Mouse (Mus musculus) forebrain, embryonic 12.5 days (tissue): ENCODE results near the gene Cyb561. TPM values are rescaled to one million over a fixed set of nuclear protein-coding genes. Genes with fewer than 3 reads are reported as not detected.

Experiments used
- ATAC-seq: fragments of 200-750 bp; cut with Nextera tagmentation; 2 replicates; pipeline ENCODE4 v1.8.0; 2017; ENCODE audit warnings: moderate TSS enrichment; ENCODE audit not compliant: low FRiP score
- H3K27ac ChIP-seq: fragments of 300-500 bp; sonication (generic); 2 replicates; pipeline ENCODE4 v1.5.1; 2016; ENCODE audit warnings: mild to moderate bottlenecking
- H3K27me3 ChIP-seq: fragments of 300-500 bp; sonication (generic); 2 replicates; pipeline ENCODE4 v1.6.1; 2016; ENCODE audit warnings: mild to moderate bottlenecking
- H3K36me3 ChIP-seq: fragments of 300-500 bp; sonication (generic); replicated peaks from 2 replicates; pipeline ENCODE4 v1.6.1; 2016; ENCODE audit warnings: mild to moderate bottlenecking
- H3K4me1 ChIP-seq: fragments of 300-500 bp; sonication (generic); 2 replicates; pipeline ENCODE4 v1.6.1; 2016
- H3K4me2 ChIP-seq: fragments of 300-500 bp; sonication (generic); 2 replicates; pipeline ENCODE4 v1.6.1; 2016; ENCODE audit warnings: mild to moderate bottlenecking, moderate library complexity
- H3K4me3 ChIP-seq: fragments of 300-500 bp; sonication (generic); replicated peaks from 2 replicates; pipeline ENCODE4 v1.5.1; 2016; ENCODE audit warnings: mild to moderate bottlenecking
- H3K9ac ChIP-seq: fragments of 300-500 bp; sonication (generic); 2 replicates; pipeline ENCODE4 v1.6.1; 2016; ENCODE audit warnings: mild to moderate bottlenecking
- H3K9me3 ChIP-seq: fragments of 300-500 bp; sonication (generic); 2 replicates; pipeline ENCODE4 v1.6.1; 2016
- WGBS: fragments of 180-500 bp; shearing (Covaris S2); methylation state at CpG from one replicate; pipeline ENCODE4 v1.1.7; 2016; 5-methylcytosine and 5-hydroxymethylcytosine counted together
- polyA plus RNA-seq: library from polyadenylated mRNA; unstranded; fragments of >200 nt; fragmentation: Nextera tagmentation; extraction: Ambion mirVana; gene quantifications from 2 replicates; pipeline ENCODE4 v1.2.1, GENCODE M21; 2016

Cyb561 gene
- polyA plus RNA-seq, 1 experiment from 2014 or later, result 13.2 TPM

DNA sequence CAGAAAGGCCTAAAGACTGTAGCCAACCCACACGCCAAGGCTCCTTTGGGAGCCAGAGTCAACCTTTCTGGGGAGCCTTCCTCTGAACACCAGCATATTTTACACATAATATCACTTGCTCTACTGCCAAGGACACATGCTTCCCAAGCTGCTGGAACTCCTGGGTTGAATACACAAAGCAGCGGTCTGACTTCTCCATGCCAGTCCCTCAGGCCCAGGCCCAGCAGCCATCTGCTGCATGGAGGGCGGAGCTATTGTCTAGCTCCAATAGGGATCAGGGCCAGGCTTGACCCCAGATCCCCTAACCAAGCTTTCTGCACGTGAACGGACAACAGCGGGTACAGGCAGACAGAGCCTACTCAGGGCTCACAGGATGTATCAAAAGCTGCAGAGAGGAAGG lies 18.3 kb downstream of the Cyb561 start:
- no peak overlapping the region for H3K9ac ChIP-seq
- no peaks in the 10 kb centered on the region for H3K9me3 ChIP-seq
- WGBS, result 44% methylated on average over 6 of the region's 6 CpGs
- no peak overlapping the region for H3K4me2 ChIP-seq
- peaks cover 18% of the 10 kb centered on the region for H3K4me1 ChIP-seq
- H3K36me3 ChIP-seq, result 0 out of 2 replicates have a peak, but pooled peaks cover 11% of the 10 kb centered on the region
- no peaks in the 10 kb centered on the region for H3K27me3 ChIP-seq
- ATAC-seq, result 0 out of 2 replicates have a peak, but pooled peaks have one; percentile 49
- H3K27ac ChIP-seq, result 0 out of 2 replicates have a peak overlapping the region, but pooled peaks have one; percentile 5
- no peak overlapping the region for H3K4me3 ChIP-seq

DNA sequence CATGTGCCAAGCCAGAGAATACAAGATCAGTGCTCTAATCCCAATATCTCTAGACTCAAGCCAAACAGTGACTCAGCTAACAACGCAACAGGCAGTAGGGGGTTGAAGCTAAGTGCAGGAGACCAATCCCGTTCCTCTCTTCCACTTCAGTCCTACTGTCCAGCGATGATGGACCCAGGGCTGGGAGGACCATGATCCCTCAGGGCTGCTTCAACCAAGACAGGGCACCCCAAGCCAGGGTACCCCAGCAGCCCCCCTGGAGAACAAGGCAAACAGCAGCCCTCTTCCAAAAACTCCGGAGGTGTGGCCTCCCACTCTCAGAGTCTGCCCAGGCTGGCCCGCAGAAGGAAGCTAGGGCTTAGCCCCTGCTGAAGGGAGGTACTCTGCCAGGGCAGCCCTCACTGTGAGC lies 18.8 kb downstream of the Cyb561 start:
- 77% methylated on average over 5 of the region's 5 CpGs for WGBS
- H3K27ac ChIP-seq, result 0 out of 2 replicates have a peak overlapping the region, but pooled peaks have one; percentile 5

DNA sequence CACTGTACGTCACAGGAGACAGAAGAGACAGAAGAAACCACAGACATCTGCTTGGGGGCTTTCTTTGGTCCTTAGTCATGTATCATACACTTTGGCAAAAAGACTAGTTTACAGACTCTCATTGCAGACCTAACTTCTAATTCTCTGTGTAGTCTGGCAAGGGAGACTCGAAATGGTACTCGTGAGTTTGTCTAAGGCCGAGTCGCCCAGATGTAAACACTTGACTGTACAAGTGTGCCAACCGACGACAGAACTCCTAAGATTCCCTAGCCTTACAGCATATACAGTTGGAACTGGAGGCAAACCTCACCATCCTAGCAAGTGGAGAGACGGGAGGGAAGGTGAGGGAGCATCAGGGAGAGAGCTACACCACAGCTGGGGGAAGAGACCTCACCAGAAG lies 19.4 kb downstream of the Cyb561 start:
- peaks cover 17% of the 10 kb centered on the region for H3K4me1 ChIP-seq

More for the DNA sequence above, 18.8 kb downstream of the Cyb561 start:
- Histone ChIP-seq H3K36me3 (0 out of 2 replicates have a peak, but pooled peaks cover 11% of the 10 kb centered on the region), H3K27me3 (no peaks in the 10 kb centered on the region), H3K4me2 (no peak overlapping the region), H3K9ac (no peak overlapping the region), H3K9me3 (no peaks in the 10 kb centered on the region), H3K4me3 (no peak overlapping the region), H3K4me1 (peaks cover 18% of the 10 kb centered on the region)
- 0 out of 2 replicates have a peak, but pooled peaks have one; percentile 27 for ATAC-seq

DNA sequence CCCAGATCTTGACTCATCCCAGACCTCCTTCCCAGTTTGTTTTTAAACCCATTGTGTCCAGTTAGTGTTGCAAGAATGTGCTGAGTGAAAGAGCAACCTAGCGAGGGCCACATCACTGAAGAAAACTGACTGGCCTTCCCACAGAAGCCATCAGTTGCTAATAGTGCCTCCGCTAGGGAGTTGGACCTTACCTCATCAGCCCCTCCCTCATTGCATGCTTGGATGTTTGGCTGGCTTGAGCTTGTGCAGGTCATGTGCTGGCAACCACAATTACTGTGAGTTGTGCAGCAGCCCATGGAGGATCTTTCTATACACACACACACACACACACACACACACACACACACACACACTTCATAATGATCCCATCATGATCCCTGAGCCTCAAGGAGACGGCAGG lies 21.8 kb downstream of the Cyb561 start:
- no peak for ATAC-seq
- Histone ChIP-seq H3K27me3 (no peaks in the 10 kb centered on the region), H3K4me3 (no peak overlapping the region), H3K36me3 (0 out of 2 replicates have a peak, but pooled peaks cover 11% of the 10 kb centered on the region), H3K9ac (no peak overlapping the region), H3K4me2 (no peak overlapping the region), H3K9me3 (no peaks in the 10 kb centered on the region), H3K4me1 (peaks cover 20% of the 10 kb centered on the region), H3K27ac (no peak overlapping the region)
- WGBS, result 80% methylated on average over 3 of the region's 3 CpGs

More for the DNA sequence above, 19.4 kb downstream of the Cyb561 start:
- Histone ChIP-seq H3K4me2 (no peak overlapping the region), H3K9me3 (no peaks in the 10 kb centered on the region), H3K27me3 (no peaks in the 10 kb centered on the region), H3K36me3 (0 out of 2 replicates have a peak, but pooled peaks cover 11% of the 10 kb centered on the region), H3K9ac (no peak overlapping the region), H3K4me3 (no peak overlapping the region), H3K27ac (no peak overlapping the region)
- 91% methylated on average over 8 of the region's 8 CpGs for WGBS
- ATAC-seq, result no peak

DNA sequence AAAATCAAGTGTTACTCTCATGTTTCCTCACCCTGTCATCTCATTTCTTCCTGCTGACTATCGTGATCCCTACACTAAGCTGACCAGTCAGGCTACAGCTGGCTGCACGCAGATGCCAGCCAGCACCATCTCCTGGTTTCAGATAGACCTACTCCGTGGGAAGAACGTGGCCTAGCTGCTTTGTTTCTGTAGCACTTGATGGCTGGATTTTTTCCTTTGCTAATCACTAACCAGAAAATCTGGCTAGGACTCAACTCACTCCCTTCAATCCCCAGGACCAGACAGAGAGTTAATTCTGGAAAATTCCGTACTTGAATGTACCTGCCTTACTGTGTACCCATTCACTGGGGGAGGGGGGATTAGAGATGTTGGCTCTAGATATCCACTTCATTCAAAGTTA lies 25.0 kb downstream of the Cyb561 start:
- no peaks in the 10 kb centered on the region for H3K9me3 ChIP-seq

DNA sequence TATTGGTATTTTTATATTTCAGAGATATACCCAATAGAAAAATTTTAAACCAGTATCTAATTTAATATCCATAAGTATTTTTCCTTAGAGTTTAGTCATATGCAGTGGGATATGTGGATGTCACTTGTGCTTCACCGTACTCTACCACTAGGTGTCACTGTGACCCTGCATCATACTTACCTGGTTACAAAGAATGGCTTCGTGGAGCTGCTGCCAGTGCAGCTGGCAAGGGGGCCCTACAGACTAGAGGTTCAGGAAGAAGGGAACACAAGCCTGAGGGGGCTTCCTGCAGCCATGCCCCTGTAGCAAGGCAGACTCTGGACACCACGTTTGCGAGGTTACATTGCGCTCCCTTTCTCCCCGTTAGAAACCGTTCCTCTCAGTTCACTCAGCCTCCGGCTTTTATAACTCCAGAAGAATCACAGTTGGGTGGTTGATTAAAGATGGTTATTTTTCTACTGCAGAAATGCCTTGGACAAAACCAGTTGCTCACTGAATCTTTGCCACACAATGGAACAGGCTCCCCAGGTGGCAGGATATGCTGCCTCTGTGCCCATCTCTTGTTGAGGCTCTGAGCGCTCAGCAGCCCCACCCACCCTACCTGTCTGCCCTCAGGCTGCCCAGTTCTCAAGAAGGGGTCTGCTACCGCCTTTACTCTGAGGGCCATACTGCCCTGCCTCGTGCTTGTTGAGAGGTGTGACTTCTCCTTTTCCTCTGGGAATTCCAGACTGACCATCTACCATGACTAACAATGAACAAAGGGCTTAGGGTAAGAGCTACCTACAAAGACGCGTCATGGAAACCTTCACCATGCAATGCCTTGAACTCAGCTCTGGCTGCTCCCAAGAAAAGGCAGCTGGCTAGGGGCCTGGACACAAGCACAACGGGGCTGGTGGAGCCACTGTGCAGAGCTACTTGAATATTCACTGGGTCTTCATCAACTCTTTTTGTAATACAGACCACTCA lies 25.8 kb downstream of the Cyb561 start:
- Histone ChIP-seq H3K9me3 (no peaks in the 10 kb centered on the region), H3K9ac (no peak overlapping the region), H3K27me3 (no peaks in the 10 kb centered on the region), H3K27ac (no peak overlapping the region), H3K36me3 (peaks cover 14% of the 10 kb centered on the region; the same call in 1 of the 2 replicates), H3K4me3 (no peak overlapping the region), H3K4me2 (no peak overlapping the region), H3K4me1 (peaks cover 5% of the 10 kb centered on the region)
- ATAC-seq, result peak; percentile 83
- 56% methylated on average over 14 of the region's 14 CpGs for WGBS

More for the DNA sequence above, 25.0 kb downstream of the Cyb561 start:
- Histone ChIP-seq H3K27me3 (no peaks in the 10 kb centered on the region), H3K4me2 (no peak overlapping the region), H3K4me1 (peaks cover 5% of the 10 kb centered on the region), H3K9ac (no peak overlapping the region), H3K27ac (no peak overlapping the region), H3K36me3 (0 out of 2 replicates have a peak, but pooled peaks cover 7% of the 10 kb centered on the region), H3K4me3 (no peak overlapping the region)
- 70% methylated on average over 5 of the region's 5 CpGs for WGBS
- no peak for ATAC-seq

DNA sequence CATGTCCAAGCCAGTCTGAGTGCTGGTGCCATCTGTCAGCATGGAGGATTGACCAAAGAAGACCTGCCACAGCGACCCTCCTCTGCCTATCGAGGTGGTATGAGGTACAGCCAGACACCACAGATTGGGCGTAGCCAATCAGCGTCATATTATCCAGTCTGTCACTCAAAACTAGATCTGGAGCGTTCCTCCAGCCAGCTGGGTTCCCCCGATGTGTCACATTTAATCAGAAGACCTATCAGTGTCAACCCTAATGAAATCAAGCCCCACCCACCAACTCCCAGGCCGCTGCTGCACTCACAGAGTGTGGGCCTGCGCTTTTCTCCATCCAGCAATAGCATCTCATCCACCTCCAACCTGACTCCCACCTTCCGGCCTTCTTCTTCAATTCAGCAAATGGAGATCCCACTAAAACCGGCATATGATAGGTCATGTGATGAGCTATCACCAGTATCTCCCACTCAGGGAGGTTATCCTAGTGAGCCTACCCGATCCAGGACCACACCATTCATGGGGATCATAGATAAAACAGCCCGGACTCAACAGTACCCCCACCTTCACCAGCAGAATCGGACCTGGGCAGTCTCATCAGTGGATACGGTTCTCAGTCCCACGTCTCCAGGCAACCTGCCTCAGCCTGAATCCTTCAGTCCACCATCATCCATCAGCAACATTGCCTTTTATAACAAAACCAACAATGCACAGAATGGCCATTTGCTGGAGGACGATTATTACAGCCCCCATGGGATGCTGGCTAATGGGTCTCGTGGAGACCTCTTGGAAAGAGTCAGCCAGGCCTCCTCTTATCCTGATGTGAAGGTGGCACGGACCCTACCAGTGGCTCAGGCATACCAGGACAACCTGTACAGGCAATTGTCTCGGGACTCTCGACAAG lies 30.1 kb downstream of the Cyb561 start:
- Histone ChIP-seq H3K27ac (no peak overlapping the region), H3K36me3 (peaks cover 35% of the 10 kb centered on the region), H3K9me3 (no peaks in the 10 kb centered on the region), H3K4me2 (no peak overlapping the region), H3K4me3 (no peak overlapping the region), H3K9ac (no peak overlapping the region), H3K4me1 (peaks cover 5% of the 10 kb centered on the region), H3K27me3 (no peaks in the 10 kb centered on the region)
- 94% methylated on average over 20 of the region's 20 CpGs for WGBS
- no peak for ATAC-seq

DNA sequence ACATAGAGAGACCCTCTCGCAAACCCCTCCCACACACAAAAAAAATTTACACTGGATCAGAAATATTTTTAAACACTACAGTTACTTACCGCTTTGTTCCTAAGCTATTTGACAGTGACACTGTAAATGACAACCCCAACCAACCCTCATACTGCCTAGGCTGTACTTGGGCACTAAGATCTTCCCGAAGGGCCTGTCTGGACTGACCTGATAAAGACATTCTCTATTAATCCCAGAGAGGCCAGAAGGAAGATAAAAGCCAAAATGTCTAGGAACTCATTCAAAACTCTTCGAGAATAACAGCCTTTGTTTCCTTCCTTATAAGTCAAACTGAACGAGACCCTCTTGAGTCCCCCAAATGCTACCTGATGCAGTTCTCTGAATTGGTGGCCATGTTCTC lies 31.9 kb downstream of the Cyb561 start:
- Histone ChIP-seq H3K27me3 (no peaks in the 10 kb centered on the region), H3K9ac (no peak overlapping the region), H3K4me1 (no peaks in the 10 kb centered on the region), H3K4me2 (no peak overlapping the region), H3K9me3 (no peaks in the 10 kb centered on the region), H3K4me3 (no peak overlapping the region), H3K27ac (no peak overlapping the region), H3K36me3 (peaks cover 42% of the 10 kb centered on the region)
- 92% methylated on average over 5 of the region's 5 CpGs for WGBS
- ATAC-seq, result no peak

DNA sequence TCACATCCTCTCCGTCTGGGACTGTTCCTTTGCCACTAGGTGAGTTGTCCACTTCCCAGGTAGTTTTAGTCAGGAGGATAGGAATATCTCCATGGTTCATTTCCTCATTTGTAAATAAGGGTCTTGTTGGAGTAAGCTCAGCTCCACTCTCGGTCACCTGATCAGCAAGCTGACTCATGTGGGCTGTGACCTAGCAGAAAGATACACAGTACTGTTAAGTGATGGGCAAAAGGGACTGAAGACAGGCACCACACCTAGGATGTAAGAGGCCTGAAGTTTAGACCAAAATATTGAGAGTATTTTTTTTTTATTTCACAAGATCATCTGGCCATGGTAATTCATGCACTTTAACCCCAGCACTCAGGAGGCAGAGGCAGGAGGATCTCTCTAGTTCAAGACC lies 32.3 kb downstream of the Cyb561 start:
- no peak overlapping the region for H3K9ac ChIP-seq
- H3K9me3 ChIP-seq, result no peaks in the 10 kb centered on the region
- H3K4me3 ChIP-seq, result no peak overlapping the region
- H3K27ac ChIP-seq, result no peak overlapping the region
- H3K27me3 ChIP-seq, result no peaks in the 10 kb centered on the region
- no peak for ATAC-seq
- peaks cover 42% of the 10 kb centered on the region for H3K36me3 ChIP-seq
- 90% methylated on average over 2 of the region's 2 CpGs for WGBS
- H3K4me2 ChIP-seq, result no peak overlapping the region
- no peaks in the 10 kb centered on the region for H3K4me1 ChIP-seq

DNA sequence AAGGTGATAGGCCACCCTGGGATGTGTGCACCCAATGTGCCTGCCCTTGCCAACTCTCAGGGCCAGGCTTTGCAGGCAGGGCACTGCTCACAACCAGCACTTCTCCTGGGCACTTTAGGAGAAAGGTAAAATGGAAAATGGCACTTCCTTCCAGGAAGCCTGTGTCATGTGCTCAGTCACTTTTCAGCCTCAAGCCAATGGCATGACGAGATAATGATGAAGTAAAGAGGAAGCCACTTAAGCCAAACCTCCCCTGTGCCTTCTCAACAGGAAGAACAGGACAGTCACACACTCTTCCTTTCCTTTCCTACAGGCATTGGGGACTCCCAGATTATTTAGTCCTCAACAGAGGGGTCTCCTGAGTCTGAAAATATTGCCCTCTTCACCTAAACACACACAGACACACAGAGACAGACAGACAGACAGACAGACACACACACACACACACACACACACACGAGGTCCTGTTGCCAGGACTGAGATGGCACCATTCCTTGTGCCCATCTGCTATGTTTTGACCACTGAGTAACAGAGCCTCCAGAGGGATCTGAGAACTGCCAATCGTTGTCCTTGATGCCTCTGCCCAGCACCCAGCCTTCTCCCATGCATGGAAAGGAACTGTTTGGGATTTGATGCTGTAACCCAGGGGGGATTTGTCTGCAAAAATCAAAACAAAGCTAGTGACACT lies 32.9 kb downstream of the Cyb561 start:
- no peak overlapping the region for H3K4me3 ChIP-seq
- no peaks in the 10 kb centered on the region for H3K4me1 ChIP-seq
- peaks cover 42% of the 10 kb centered on the region for H3K36me3 ChIP-seq
- H3K9me3 ChIP-seq, result no peaks in the 10 kb centered on the region
- 87% methylated on average over 3 of the region's 3 CpGs for WGBS
- no peak overlapping the region for H3K9ac ChIP-seq
- no peaks in the 10 kb centered on the region for H3K27me3 ChIP-seq
- H3K27ac ChIP-seq, result no peak overlapping the region
- H3K4me2 ChIP-seq, result no peak overlapping the region
- ATAC-seq, result no peak

DNA sequence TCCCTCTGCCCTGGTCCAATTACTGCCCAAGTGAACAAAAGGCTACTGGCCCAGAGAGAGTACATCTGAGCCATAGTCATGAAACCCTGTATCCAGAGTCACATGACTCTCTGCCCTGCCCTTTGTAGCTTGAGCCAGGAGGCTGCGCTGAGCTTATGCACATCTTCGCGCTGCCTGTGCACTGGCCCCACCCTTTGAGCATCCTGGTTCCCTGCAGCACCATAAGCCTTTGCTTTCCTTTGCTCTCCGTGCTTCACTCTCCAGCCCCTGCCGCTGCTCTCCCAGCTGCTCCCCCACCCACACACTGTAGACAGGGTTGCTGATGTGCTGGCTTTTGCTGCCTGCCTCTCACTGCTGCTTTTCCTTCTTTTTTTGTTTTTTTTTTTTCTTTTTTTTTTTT lies 39.6 kb downstream of the Cyb561 start:
- Histone ChIP-seq H3K9ac (no peak overlapping the region), H3K36me3 (peaks cover 6% of the 10 kb centered on the region; the same call in 1 of the 2 replicates), H3K4me3 (no peak overlapping the region), H3K9me3 (no peaks in the 10 kb centered on the region), H3K4me2 (no peak overlapping the region), H3K27me3 (no peaks in the 10 kb centered on the region), H3K27ac (no peak overlapping the region), H3K4me1 (no peaks in the 10 kb centered on the region)
- ATAC-seq, result no peak
- WGBS, result 46% methylated on average over 5 of the region's 5 CpGs
